Mouse (Mus musculus) stomach, embryonic 14.5 days (tissue): ENCODE measurements around the gene Sstr4. TPM values are rescaled to one million over a fixed set of nuclear protein-coding genes. Genes with fewer than 3 reads are reported as not detected.
A peak's percentile ranks its signal among the peaks of the same experiment; 100 is the strongest.

Experiments used
- ATAC-seq: fragments of 200-750 bp; cut with Nextera tagmentation; 2 replicates; pipeline ENCODE4 v1.8.0; 2017; ENCODE audit warnings: low read depth, moderate TSS enrichment; ENCODE audit not compliant: insufficient number of reproducible peaks, insufficient read depth, low FRiP score
- H3K27ac ChIP-seq: fragments of 300-500 bp; sonication (generic); 2 replicates; pipeline ENCODE4 v1.5.1; 2014; ENCODE audit warnings: mild to moderate bottlenecking, low read length, moderate library complexity, mixed read lengths
- H3K27me3 ChIP-seq: fragments of 300-500 bp; sonication (generic); 2 replicates; pipeline ENCODE4 v1.6.1; 2014; ENCODE audit warnings: low read length, control low read depth, mixed read lengths; ENCODE audit not compliant: control insufficient read depth, insufficient read depth
- H3K36me3 ChIP-seq: fragments of 300-500 bp; sonication (generic); 2 replicates; pipeline ENCODE4 v1.6.1; 2014; ENCODE audit warnings: mild to moderate bottlenecking, control low read depth, low read length, moderate library complexity, mixed read lengths; ENCODE audit not compliant: control insufficient read depth, insufficient read depth
- H3K4me1 ChIP-seq: fragments of 300-500 bp; sonication (generic); 2 replicates; pipeline ENCODE4 v1.6.1; 2014; ENCODE audit warnings: low read length, control low read depth, mixed read lengths; ENCODE audit not compliant: control insufficient read depth, insufficient read depth
- H3K4me2 ChIP-seq: fragments of 300-500 bp; sonication (generic); replicated peaks from 2 replicates; pipeline ENCODE4 v1.6.1; 2014; ENCODE audit warnings: low read depth, low read length, control low read depth
- H3K4me3 ChIP-seq: fragments of 300-500 bp; sonication (generic); 2 replicates; pipeline ENCODE4 v1.5.1; 2014; ENCODE audit warnings: low read depth, low read length, control low read depth
- H3K9ac ChIP-seq: fragments of 300-500 bp; sonication (generic); replicated peaks from 2 replicates; pipeline ENCODE4 v1.6.1; 2014; ENCODE audit warnings: low read depth, mild to moderate bottlenecking, control low read depth, low read length, moderate library complexity, mixed read lengths
- H3K9me3 ChIP-seq: fragments of 300-500 bp; sonication (generic); 2 replicates; pipeline ENCODE4 v1.6.1; 2016; ENCODE audit warnings: low read depth, low read length, control low read depth; ENCODE audit not compliant: control insufficient read depth
- WGBS: fragments of 180-500 bp; shearing (Covaris S2); extraction: QIAGEN DNeasy Blood & Tissue Kit; methylation state at CpG from one replicate; pipeline ENCODE4 v1.1.7; 2014; 5-methylcytosine and 5-hydroxymethylcytosine counted together
- polyA plus RNA-seq: library from polyadenylated mRNA; unstranded; fragments of >200 nt; fragmentation: Nextera tagmentation; extraction: Ambion mirVana; gene quantifications from 2 replicates; pipeline ENCODE4 v1.2.1, GENCODE M21; 2014

The Sstr4 gene
- polyA plus RNA-seq, 1 experiment from 2014 or later: 4.0 TPM

- no peaks in the 10 kb centered on the region for H3K36me3 ChIP-seq
- H3K27me3 ChIP-seq: no peaks in the 10 kb centered on the region
- H3K9ac ChIP-seq: no peak overlapping the region
- no peak for ATAC-seq
- no peaks in the 10 kb centered on the region for H3K4me1 ChIP-seq
- no peak overlapping the region for H3K4me2 ChIP-seq
- 52% methylated on average over 1 of the region's 1 CpGs for WGBS
- no peaks in the 10 kb centered on the region for H3K9me3 ChIP-seq
- no peak overlapping the region for H3K4me3 ChIP-seq
- H3K27ac ChIP-seq: no peak overlapping the region
Observed at GRCm38 (mm10) chr2:148365227-148365626, 29.9 kb upstream of the Sstr4 start.

- Histone ChIP-seq H3K27ac (no peak overlapping the region), H3K9ac (no peak overlapping the region), H3K4me2 (no peak overlapping the region), H3K4me3 (no peak overlapping the region), H3K4me1 (no peaks in the 10 kb centered on the region; the same call in 1 of the 2 replicates), H3K9me3 (no peaks in the 10 kb centered on the region), H3K27me3 (no peaks in the 10 kb centered on the region), H3K36me3 (no peaks in the 10 kb centered on the region)
- peak; percentile 56; the same call in 1 of the 2 replicates for ATAC-seq
- WGBS: 41% methylated on average over 4 of the region's 4 CpGs
Observed at GRCm38 (mm10) chr2:148371743-148372630, 23.2 kb upstream of the Sstr4 start.

GRCm38 (mm10) chr2:148373602-148374071 lies 21.5 kb upstream of the Sstr4 start:
- no peaks in the 10 kb centered on the region for H3K36me3 ChIP-seq
- no peak overlapping the region for H3K27ac ChIP-seq
- H3K9me3 ChIP-seq: no peaks in the 10 kb centered on the region
- H3K9ac ChIP-seq: no peak overlapping the region
- ATAC-seq: no peak
- H3K4me3 ChIP-seq: no peak overlapping the region
- 40% methylated on average over 2 of the region's 2 CpGs for WGBS
- H3K4me1 ChIP-seq: no peaks in the 10 kb centered on the region; the same call in 1 of the 2 replicates
- H3K27me3 ChIP-seq: no peaks in the 10 kb centered on the region
- no peak overlapping the region for H3K4me2 ChIP-seq

GRCm38 (mm10) chr2:148375326-148376150 lies 19.6 kb upstream of the Sstr4 start:
- ATAC-seq: no peak
- no peak overlapping the region for H3K9ac ChIP-seq
- no peak overlapping the region for H3K4me3 ChIP-seq
- no peak overlapping the region for H3K27ac ChIP-seq
- no peaks in the 10 kb centered on the region for H3K9me3 ChIP-seq
- H3K4me2 ChIP-seq: no peak overlapping the region
- WGBS: 74% methylated on average over 10 of the region's 10 CpGs
- no peaks in the 10 kb centered on the region; the same call in 1 of the 2 replicates for H3K4me1 ChIP-seq
- H3K27me3 ChIP-seq: no peaks in the 10 kb centered on the region
- H3K36me3 ChIP-seq: no peaks in the 10 kb centered on the region

- Histone ChIP-seq H3K27me3 (no peaks in the 10 kb centered on the region), H3K9ac (no peak overlapping the region), H3K4me2 (no peak overlapping the region), H3K9me3 (no peaks in the 10 kb centered on the region), H3K4me1 (no peaks in the 10 kb centered on the region; the same call in 1 of the 2 replicates), H3K36me3 (no peaks in the 10 kb centered on the region), H3K4me3 (no peak overlapping the region), H3K27ac (no peak overlapping the region)
- 64% methylated on average over 1 of the region's 1 CpGs for WGBS
- ATAC-seq: no peak
Observed at GRCm38 (mm10) chr2:148378817-148379342, 16.3 kb upstream of the Sstr4 start.

- 77% methylated on average over 1 of the region's 1 CpGs for WGBS
- no peak for ATAC-seq
- Histone ChIP-seq H3K36me3 (no peaks in the 10 kb centered on the region), H3K4me2 (no peak overlapping the region), H3K27ac (no peak overlapping the region), H3K4me1 (no peaks in the 10 kb centered on the region), H3K9me3 (no peaks in the 10 kb centered on the region), H3K27me3 (no peaks in the 10 kb centered on the region), H3K4me3 (no peak overlapping the region), H3K9ac (no peak overlapping the region)
Observed at GRCm38 (mm10) chr2:148379899-148380413, 15.2 kb upstream of the Sstr4 start.

GRCm38 (mm10) chr2:148381076-148381475 lies 14.1 kb upstream of the Sstr4 start:
- H3K27me3 ChIP-seq: no peaks in the 10 kb centered on the region
- WGBS: 91% methylated on average over 2 of the region's 2 CpGs
- H3K9me3 ChIP-seq: no peaks in the 10 kb centered on the region
- H3K27ac ChIP-seq: no peak overlapping the region
- no peaks in the 10 kb centered on the region for H3K36me3 ChIP-seq
- no peak overlapping the region for H3K9ac ChIP-seq
- no peak overlapping the region for H3K4me3 ChIP-seq
- no peak overlapping the region for H3K4me2 ChIP-seq
- ATAC-seq: no peak
- no peaks in the 10 kb centered on the region for H3K4me1 ChIP-seq

GRCm38 (mm10) chr2:148386476-148386875 lies 8.7 kb upstream of the Sstr4 start:
- Histone ChIP-seq H3K27me3 (no peaks in the 10 kb centered on the region), H3K4me2 (no peak overlapping the region), H3K36me3 (no peaks in the 10 kb centered on the region), H3K4me1 (no peaks in the 10 kb centered on the region), H3K9ac (no peak overlapping the region), H3K27ac (no peak overlapping the region), H3K9me3 (no peaks in the 10 kb centered on the region), H3K4me3 (no peak overlapping the region)
- 92% methylated on average over 3 of the region's 3 CpGs for WGBS
- no peak for ATAC-seq
